Mouse (Mus musculus) embryonic facial prominence, embryonic 14.5 days (tissue): Measurements from ENCODE around the gene Avil. TPM values are rescaled to one million over a fixed set of nuclear protein-coding genes. Genes with fewer than 3 reads are reported as not detected.

Experiments used
- ATAC-seq: fragments of 200-750 bp; cut with Nextera tagmentation; 2 replicates; pipeline ENCODE4 v1.8.0; 2017; ENCODE audit warnings: low read depth, moderate number of reproducible peaks, moderate TSS enrichment
- DNase-seq: peaks from one replicate; pipeline ENCODE4 v3.0.0-alpha.2; 2015; ENCODE audit warnings: low spot score
- H3K27ac ChIP-seq: fragments of 300-500 bp; sonication (generic); replicated peaks from 2 replicates; pipeline ENCODE4 v1.5.1; 2014; ENCODE audit warnings: low read depth, mild to moderate bottlenecking, low read length, moderate library complexity
- H3K27me3 ChIP-seq: fragments of 300-500 bp; sonication (generic); replicated peaks from 2 replicates; pipeline ENCODE4 v1.6.1; 2014; ENCODE audit warnings: low read length; ENCODE audit not compliant: control insufficient read depth, insufficient read depth
- H3K36me3 ChIP-seq: fragments of 300-500 bp; sonication (generic); 2 replicates; pipeline ENCODE4 v1.6.1; 2014; ENCODE audit warnings: low read length, mixed read lengths; ENCODE audit not compliant: control insufficient read depth, insufficient read depth
- H3K4me1 ChIP-seq: fragments of 300-500 bp; sonication (generic); 2 replicates; pipeline ENCODE4 v1.6.1; 2014; ENCODE audit warnings: antibody characterized with exemption, low read length; ENCODE audit not compliant: control insufficient read depth, insufficient read depth
- H3K4me2 ChIP-seq: fragments of 300-500 bp; sonication (generic); 2 replicates; pipeline ENCODE4 v1.6.1; 2014; ENCODE audit warnings: low read depth, mild to moderate bottlenecking, low read length, moderate library complexity, mixed read lengths
- H3K4me3 ChIP-seq: fragments of 300-500 bp; sonication (generic); 2 replicates; pipeline ENCODE4 v1.5.1; 2014; ENCODE audit warnings: low read depth, mild to moderate bottlenecking, low read length
- H3K9ac ChIP-seq: fragments of 300-500 bp; sonication (generic); 2 replicates; pipeline ENCODE4 v1.6.1; 2014; ENCODE audit warnings: low read depth, mild to moderate bottlenecking, low read length, moderate library complexity, mixed read lengths
- H3K9me3 ChIP-seq: fragments of 300-500 bp; sonication (generic); 2 replicates; pipeline ENCODE4 v1.6.1; 2016; ENCODE audit warnings: low read length; ENCODE audit not compliant: control insufficient read depth
- WGBS: fragments of 180-500 bp; shearing (Covaris S2); extraction: QIAGEN DNeasy Blood & Tissue Kit; methylation state at CpG from one replicate; pipeline ENCODE4 v1.1.7; 2014; 5-methylcytosine and 5-hydroxymethylcytosine counted together
- polyA plus RNA-seq: library from polyadenylated mRNA; unstranded; fragments of >200 nt; fragmentation: Nextera tagmentation; extraction: Ambion mirVana; gene quantifications from 2 replicates; pipeline ENCODE4 v1.2.1, GENCODE M21; 2014

Avil gene
- polyA plus RNA-seq, result 7.8 and 9.0 TPM in 2 replicates

DNA sequence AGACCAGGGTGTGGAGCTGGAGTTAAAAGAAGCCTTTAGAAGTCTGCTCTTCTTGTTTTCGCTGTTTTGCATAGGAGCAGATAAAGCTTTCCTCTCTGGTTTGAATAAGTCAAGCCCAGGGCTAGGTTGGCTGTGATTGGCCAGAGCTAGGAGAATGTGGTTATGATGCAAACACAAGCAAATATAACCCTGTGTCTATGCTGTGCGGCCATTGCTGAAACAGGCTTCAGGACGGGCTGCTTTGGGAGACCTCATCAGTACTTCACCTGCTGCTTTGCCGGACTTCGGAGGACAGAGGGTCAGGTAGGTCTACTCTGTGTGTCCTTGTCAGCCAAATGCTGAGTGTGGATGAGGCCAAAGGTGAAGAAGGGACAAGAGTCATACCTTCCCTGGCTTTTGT, at the start of gene Avil:
Gene Avil, plus strand, starts transcription at position 181 of the 400 bp plus-strand sequence.
- peak; percentile 8; the same call in 1 of the 2 replicates for ATAC-seq
- Histone ChIP-seq H3K4me2 (no peak within 1 kb of the TSS), H3K36me3 (peaks cover 46% of the 10 kb centered on the region), H3K4me3 (no peak within 1 kb of the TSS), H3K9me3 (no peaks in the 10 kb centered on the region), H3K9ac (no peak within 1 kb of the TSS), H3K27me3 (no peaks in the 10 kb centered on the region), H3K4me1 (no peaks in the 10 kb centered on the region), H3K27ac (peak within 1 kb of the TSS; percentile 28; the same call in 1 of the 2 replicates)
- 94% methylated on average over 5 of the region's 5 CpGs for WGBS
- no peak for DNase-seq

DNA sequence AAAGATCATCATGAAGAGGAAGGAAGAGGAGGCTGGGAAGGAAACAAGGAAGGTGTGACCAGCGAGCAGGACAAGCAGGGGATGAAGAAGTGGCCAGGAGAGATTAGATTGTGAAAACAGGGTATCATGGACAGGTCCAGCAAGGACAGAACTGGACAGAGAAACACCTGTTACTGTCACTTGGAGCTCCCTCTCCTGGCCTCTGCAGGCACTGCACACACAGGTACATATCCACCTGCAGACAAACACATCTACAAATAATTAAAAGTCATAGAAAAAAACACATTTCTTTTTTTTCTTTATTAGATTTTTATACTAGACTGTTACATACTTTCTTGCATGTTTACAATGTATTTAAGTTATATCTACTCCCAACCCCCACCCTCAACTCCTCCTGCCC, 48.1 kb upstream of the Avil start:
- WGBS, result 94% methylated on average over 1 of the region's 1 CpGs
- H3K9ac ChIP-seq, result no peak overlapping the region
- ATAC-seq, result no peak

DNA sequence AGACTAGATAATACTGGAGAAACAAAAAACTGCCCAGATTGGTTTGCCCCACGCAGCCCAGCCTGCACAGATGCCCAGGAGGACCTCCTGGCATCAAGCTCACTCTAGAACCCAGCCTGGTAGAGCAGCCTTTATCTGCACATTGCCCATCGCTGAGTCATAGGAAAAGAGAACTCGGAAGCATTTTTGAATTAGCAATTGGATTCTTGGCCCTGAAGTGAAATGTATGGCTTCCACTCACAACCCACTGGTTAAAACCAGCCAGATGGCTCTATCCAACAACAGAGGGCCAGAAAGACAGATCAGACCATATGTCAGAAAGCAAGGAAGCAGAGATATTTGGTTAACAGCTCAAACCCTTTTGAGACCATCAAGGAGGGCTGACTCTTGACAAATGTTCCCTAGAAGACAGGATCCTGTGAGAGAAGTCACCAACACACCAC, 47.5 kb upstream of the Avil start:
- no peak for ATAC-seq
- H3K4me2 ChIP-seq, result no peak overlapping the region
- H3K27me3 ChIP-seq, result no peaks in the 10 kb centered on the region
- no peak for DNase-seq
- peak overlapping the region; percentile 62 for H3K27ac ChIP-seq
- H3K9ac ChIP-seq, result no peak overlapping the region
- no peaks in the 10 kb centered on the region for H3K9me3 ChIP-seq
- 88% methylated on average over 3 of the region's 3 CpGs for WGBS
- H3K4me3 ChIP-seq, result no peak overlapping the region
- H3K4me1 ChIP-seq, result peaks cover 18% of the 10 kb centered on the region
- no peaks in the 10 kb centered on the region for H3K36me3 ChIP-seq

More for the DNA sequence above, 48.1 kb upstream of the Avil start:
- Histone ChIP-seq H3K27ac (no peak overlapping the region), H3K4me1 (peaks cover 13% of the 10 kb centered on the region), H3K36me3 (no peaks in the 10 kb centered on the region), H3K4me2 (no peak overlapping the region), H3K4me3 (no peak overlapping the region), H3K9me3 (no peaks in the 10 kb centered on the region), H3K27me3 (no peaks in the 10 kb centered on the region)
- no peak for DNase-seq

DNA sequence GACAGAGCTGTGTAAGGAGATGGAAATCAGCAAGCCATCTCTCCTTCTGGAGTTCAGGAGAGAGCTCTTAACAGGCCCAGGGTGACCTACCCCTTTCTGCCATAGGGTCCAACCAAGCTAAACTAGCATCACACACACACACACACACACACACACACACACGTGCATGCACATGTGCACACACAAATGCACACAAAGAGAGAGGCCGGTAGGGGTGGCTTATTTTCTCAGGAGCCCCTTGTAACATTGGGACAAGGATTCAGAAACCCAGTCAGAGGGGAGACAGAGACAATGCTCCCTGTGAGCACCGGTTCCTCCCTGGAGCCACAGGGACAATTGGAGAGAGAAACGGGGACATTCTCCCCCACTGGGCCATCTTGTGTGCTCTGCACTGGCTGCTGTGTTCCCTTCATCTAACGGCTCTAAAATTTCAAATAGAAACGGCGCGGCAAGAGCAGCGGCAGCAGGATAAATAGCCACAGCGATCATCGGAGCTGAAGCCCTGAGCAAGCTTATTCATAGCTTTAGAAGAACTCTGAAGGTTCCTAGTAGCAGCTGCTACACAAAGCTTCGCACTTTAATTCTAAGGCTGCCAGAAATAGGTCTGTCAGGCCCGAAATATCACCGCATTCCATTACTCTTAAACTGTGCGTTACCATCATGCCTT, 43.7 kb upstream of the Avil start:
- DNase-seq (no peak), ATAC-seq (no peak)
- H3K4me3 ChIP-seq, result no peak overlapping the region
- H3K36me3 ChIP-seq, result no peaks in the 10 kb centered on the region
- H3K9ac ChIP-seq, result peak overlapping the region; percentile 35
- H3K27me3 ChIP-seq, result no peaks in the 10 kb centered on the region
- H3K4me2 ChIP-seq, result peak overlapping the region; percentile 46
- peaks cover 23% of the 10 kb centered on the region for H3K4me1 ChIP-seq
- no peaks in the 10 kb centered on the region for H3K9me3 ChIP-seq
- WGBS, result 8% methylated on average over 15 of the region's 15 CpGs
- H3K27ac ChIP-seq, result peak overlapping the region; percentile 84

DNA sequence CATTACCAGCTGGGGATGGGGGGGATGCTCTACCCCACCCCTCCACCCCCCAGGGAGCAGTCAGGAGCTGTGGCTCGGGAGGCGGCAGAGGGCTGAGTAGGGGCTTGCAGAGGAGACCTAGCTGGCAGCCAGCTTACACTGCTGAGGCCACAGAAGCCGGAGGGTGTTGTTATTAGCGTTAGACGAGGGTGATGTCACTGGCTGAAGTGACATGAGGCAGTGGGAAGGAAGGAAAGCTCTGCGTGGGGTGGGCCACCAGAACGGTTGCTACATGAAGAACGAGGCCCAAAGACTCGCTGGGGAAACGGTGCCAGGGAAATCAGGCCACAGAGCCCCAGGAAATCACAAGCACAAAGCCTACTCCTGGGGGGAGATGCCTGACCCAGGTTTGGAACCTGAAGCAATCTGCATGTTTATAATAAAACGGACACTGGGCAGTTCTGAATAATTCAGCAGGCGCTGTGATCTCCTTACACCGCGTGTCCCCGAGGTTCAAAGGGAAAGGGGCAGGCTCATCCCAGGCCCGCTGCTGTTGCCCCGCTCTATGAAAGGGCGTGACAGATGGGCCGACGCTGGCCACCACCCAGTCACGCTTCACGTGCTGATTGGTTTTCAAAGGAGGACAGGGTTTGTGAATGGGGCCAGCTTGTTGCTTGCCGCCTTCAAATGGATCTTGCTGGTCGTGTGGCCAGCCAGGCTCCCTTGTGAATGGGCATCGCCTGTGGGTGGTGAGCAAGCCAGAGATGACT, 43.0 kb upstream of the Avil start:
- Histone ChIP-seq H3K4me3 (no peak overlapping the region), H3K9me3 (no peaks in the 10 kb centered on the region), H3K9ac (peak overlapping the region; percentile 35), H3K4me1 (peaks cover 29% of the 10 kb centered on the region), H3K4me2 (peak overlapping the region; percentile 46), H3K27me3 (no peaks in the 10 kb centered on the region), H3K27ac (peak overlapping the region; percentile 84), H3K36me3 (no peaks in the 10 kb centered on the region)
- 4% methylated on average over 21 of the region's 25 CpGs for WGBS
- peak; percentile 81 for ATAC-seq
- peak; percentile 77 for DNase-seq

DNA sequence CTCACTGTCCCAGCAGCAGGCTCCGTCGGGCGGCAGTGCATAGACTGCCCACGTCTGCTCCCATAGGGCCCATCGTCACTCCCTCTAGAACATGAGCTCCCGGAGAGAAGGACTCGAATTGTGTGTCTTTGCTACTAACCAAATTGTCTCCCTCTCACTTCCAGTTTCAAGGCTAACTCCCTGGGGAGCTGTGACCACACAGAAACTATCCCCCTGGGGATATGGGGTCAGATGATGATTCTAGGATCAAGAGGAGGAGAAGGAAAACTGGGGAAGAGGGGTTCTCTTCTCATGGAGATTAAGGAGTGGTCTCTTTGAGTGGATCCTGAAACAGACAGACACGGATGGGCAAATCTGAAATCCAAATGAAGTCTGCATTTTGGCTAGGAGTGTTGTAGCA, 40.0 kb upstream of the Avil start:
- Histone ChIP-seq H3K4me3 (no peak overlapping the region), H3K9me3 (no peaks in the 10 kb centered on the region), H3K9ac (no peak overlapping the region), H3K36me3 (no peaks in the 10 kb centered on the region), H3K4me1 (peaks cover 39% of the 10 kb centered on the region), H3K27ac (no peak overlapping the region), H3K4me2 (no peak overlapping the region), H3K27me3 (no peaks in the 10 kb centered on the region)
- DNase-seq, result no peak
- ATAC-seq, result no peak
- WGBS, result 77% methylated on average over 8 of the region's 8 CpGs

DNA sequence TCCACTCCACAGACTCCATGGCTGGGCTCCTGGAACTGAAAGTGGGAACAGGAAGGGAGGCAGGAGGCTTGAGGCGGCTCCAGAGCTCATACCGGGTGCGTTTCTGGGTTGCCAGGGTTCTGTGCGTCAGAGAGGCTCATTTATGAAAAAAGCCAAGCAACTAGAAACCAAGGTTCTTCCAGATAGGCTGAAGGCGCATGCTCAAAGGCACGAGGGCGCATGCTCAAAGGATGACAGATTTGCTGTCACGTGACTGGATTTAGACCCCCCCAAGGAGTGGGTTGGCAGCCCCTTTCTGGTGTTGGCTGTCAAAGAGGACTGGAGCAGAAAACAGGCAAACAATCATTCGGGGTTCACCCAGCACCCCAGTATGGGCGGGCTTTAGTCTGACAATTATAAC, 38.8 kb upstream of the Avil start:
- WGBS, result 53% methylated on average over 10 of the region's 10 CpGs
- Histone ChIP-seq H3K4me3 (no peak overlapping the region), H3K36me3 (no peaks in the 10 kb centered on the region), H3K9ac (peak overlapping the region; percentile 47), H3K4me1 (peaks cover 32% of the 10 kb centered on the region), H3K4me2 (peak overlapping the region; percentile 33), H3K9me3 (no peaks in the 10 kb centered on the region), H3K27me3 (no peaks in the 10 kb centered on the region), H3K27ac (peak overlapping the region; percentile 95)
- ATAC-seq (no peak), DNase-seq (peak; percentile 56)

DNA sequence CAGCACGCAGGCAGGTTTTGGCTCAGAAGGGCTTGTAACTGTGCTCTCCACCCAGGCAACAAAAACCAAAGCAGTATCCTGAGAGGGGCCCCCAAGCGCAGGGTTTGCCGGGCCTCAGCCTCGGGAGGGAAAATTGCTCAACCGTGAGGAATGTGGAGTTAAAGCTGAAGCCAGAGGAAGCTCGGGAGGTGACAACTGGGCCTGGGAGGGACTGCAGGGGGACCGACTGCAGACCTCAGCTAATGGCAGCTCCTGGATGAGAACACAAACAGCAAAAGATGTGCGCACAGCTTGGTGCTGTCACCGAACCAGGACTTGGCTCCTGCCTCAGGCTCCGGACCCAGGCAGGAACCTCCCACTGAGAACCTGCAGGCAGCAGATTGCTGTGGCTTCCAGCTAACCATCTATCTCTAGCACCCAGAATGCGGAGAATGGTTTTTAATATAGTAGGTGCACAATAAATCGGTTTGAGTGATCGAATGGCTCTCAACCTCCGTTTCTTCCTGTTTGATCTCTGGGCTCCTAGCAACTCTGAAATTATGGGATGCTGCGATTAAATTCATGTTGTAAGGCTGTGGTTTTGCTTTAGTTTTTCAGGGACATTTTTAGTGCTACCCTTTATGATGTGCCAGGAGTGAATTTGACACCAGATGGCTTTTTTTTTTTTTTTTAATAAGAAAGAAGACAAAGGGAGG, 38.1 kb upstream of the Avil start:
- WGBS, result 20% methylated on average over 15 of the region's 15 CpGs
- no peaks in the 10 kb centered on the region for H3K27me3 ChIP-seq
- no peak overlapping the region for H3K4me3 ChIP-seq
- H3K9me3 ChIP-seq, result no peaks in the 10 kb centered on the region
- peaks cover 25% of the 10 kb centered on the region for H3K4me1 ChIP-seq
- H3K9ac ChIP-seq, result peak overlapping the region; percentile 47
- peak overlapping the region; percentile 33 for H3K4me2 ChIP-seq
- H3K27ac ChIP-seq, result peak overlapping the region; percentile 95
- peak; percentile 91 for DNase-seq
- no peaks in the 10 kb centered on the region for H3K36me3 ChIP-seq
- ATAC-seq, result peak; percentile 78
